Mouse (Mus musculus): ENCODE results near the gene Tprgl.

The Tprgl gene

DNA sequence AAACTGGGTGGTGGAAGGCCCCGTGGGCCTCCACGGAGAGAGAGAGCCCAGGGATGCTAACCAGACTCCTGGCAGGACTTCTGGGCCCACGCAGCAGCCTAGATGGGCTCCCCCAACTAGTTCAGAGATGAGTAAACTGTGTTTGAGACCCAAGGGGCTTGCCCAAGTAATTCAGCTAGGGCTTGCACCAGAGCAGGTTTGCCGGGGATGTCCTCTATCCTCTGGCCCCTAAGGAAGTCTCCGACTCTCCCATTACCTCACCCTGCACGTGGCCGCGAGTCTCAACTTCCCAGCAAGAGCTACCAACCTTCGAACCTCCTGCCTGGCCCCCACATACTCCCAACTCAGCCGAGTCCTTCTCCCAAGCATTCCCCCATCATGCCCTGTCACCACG, 50.6 kb downstream of the Tprgl start:
- DNase-seq = no peak

DNA sequence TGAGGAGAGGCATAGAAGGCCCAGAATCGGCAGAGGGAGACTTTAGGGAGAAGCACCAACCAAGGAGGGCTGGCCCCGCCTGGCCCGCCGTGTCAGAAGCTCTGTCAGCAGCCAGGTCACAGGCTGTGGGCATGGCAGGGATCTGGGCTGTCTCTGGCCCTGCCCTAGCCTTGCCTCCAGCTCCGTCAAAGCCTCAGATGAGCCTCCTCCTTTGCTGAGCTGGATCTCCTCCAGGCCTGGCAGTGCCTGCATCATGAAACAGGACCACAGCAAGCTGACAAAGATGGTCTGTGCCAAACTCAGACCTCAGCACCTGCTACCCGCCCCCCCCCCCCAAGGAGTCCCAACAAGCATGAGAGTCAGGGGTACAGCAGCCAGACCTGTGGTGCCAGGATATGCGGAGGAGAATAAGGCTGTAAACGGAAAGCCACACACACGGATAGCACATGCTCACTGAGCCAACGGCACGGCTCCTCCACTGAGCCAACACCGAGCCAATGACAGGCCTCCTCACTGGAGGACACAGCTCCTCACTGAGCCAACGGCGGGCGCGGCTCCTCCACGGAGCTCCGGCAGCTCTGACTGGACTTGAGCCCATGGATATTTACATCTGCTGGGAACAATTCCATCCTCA, 51.1 kb downstream of the Tprgl start:
- DNase-seq = no peak
